Mouse (Mus musculus) heart, embryonic 12.5 days (tissue): ENCODE data around the gene Pcbp2. TPM values are rescaled to one million over a fixed set of nuclear protein-coding genes. Genes with fewer than 3 reads are reported as not detected.

Experiments
- ATAC-seq: fragments of 200-750 bp; cut with Nextera tagmentation; 2 replicates; pipeline ENCODE4 v1.8.0; 2017; ENCODE audit warnings: moderate TSS enrichment, moderate library complexity; ENCODE audit not compliant: insufficient number of reproducible peaks, low FRiP score
- H3K27ac ChIP-seq: fragments of 300-500 bp; sonication (generic); 2 replicates; pipeline ENCODE4 v1.5.1; 2016; ENCODE audit warnings: mild to moderate bottlenecking, moderate library complexity; ENCODE audit not compliant: poor library complexity, severe bottlenecking
- H3K27me3 ChIP-seq: fragments of 300-500 bp; sonication (generic); replicated peaks from 2 replicates; pipeline ENCODE4 v1.6.1; 2016; ENCODE audit warnings: mild to moderate bottlenecking, moderate library complexity
- H3K36me3 ChIP-seq: fragments of 300-500 bp; sonication (generic); 2 replicates; pipeline ENCODE4 v1.6.1; 2016; ENCODE audit warnings: mild to moderate bottlenecking, moderate library complexity
- H3K4me1 ChIP-seq: fragments of 300-500 bp; sonication (generic); replicated peaks from 2 replicates; pipeline ENCODE4 v1.6.1; 2016; ENCODE audit warnings: mild to moderate bottlenecking
- H3K4me2 ChIP-seq: fragments of 300-500 bp; sonication (generic); 2 replicates; pipeline ENCODE4 v1.6.1; 2016; ENCODE audit warnings: mild to moderate bottlenecking, moderate library complexity
- H3K4me3 ChIP-seq: fragments of 300-500 bp; sonication (generic); 2 replicates; pipeline ENCODE4 v1.5.1; 2016; ENCODE audit warnings: mild to moderate bottlenecking
- H3K9ac ChIP-seq: fragments of 300-500 bp; sonication (generic); 2 replicates; pipeline ENCODE4 v1.6.1; 2016; ENCODE audit warnings: mild to moderate bottlenecking, moderate library complexity
- H3K9me3 ChIP-seq: fragments of 300-500 bp; sonication (generic); replicated peaks from 2 replicates; pipeline ENCODE4 v1.6.1; 2016; ENCODE audit warnings: mild to moderate bottlenecking, moderate library complexity
- WGBS: fragments of 180-500 bp; shearing (Covaris S2); methylation state at CpG from one replicate; pipeline ENCODE4 v1.1.7; 2016; 5-methylcytosine and 5-hydroxymethylcytosine counted together
- polyA plus RNA-seq: library from polyadenylated mRNA; unstranded; fragments of >200 nt; fragmentation: Nextera tagmentation; extraction: Ambion mirVana; gene quantifications from 2 replicates; pipeline ENCODE4 v1.2.1, GENCODE M21; 2016

The Pcbp2 gene
- polyA plus RNA-seq, 1 experiment from 2014 or later = 134 TPM

DNA sequence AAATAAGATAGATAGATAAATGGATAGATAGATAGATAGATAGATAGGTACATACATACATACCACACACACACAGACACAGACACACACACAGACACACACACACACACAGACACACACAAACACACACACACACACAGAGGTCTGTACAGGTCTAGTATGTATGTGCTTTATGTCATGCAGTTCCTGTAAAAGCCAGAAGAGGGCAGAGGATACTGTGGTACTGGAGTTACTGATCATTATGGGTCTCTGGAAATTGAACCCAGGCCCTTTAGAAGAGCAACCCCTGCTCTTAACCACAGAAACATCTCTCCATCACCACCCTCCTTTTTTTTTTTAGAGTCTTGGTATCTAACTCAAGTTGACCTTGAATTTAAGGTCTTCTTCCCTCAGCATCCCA, 6.7 kb upstream of the Pcbp2 start:
- no peak for ATAC-seq
- Histone ChIP-seq H3K4me3 (no peak overlapping the region), H3K27ac (no peak overlapping the region), H3K36me3 (peaks cover 17% of the 10 kb centered on the region; the same call in 1 of the 2 replicates), H3K27me3 (no peaks in the 10 kb centered on the region), H3K9ac (no peak overlapping the region), H3K4me1 (peaks cover 19% of the 10 kb centered on the region), H3K9me3 (no peaks in the 10 kb centered on the region), H3K4me2 (no peak overlapping the region)

DNA sequence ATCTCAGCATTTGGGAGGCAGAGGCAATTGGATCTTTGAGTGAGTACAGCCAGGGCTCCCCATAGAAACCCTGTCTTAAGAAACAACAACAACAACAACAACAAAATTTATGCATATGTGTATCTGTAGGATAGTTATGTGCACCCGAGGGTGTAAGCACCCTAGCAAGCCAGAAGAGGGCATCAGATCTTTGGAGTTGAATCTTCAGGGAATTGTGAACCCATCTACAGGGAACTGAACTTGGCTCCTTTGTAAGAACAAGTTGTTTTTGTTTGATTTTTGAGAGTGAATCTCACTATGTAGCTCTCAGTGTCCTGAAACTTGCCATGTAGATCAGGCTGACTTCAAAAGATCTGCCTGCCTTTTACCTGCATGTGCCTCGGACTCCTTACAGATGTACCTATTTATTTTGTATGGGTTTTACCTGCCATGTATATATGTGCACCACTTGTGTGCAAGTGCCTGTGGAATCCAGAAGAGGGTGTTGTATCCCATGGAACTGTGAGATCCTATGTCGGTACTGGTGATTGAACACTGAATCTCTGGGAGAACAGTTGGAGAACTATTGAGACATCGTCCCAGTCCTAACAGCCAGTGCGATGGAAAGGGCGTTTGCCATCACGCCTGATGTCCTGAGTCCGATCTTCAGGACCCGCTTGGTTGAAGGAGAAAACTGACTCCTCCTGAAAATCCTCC, 1.5 kb upstream of the Pcbp2 start:
- no peak overlapping the region for H3K27ac ChIP-seq
- no peak overlapping the region for H3K4me2 ChIP-seq
- ATAC-seq = no peak
- no peaks in the 10 kb centered on the region for H3K27me3 ChIP-seq
- peaks cover 6% of the 10 kb centered on the region; the same call in 1 of the 2 replicates for H3K4me1 ChIP-seq
- H3K4me3 ChIP-seq = no peak overlapping the region
- no peaks in the 10 kb centered on the region for H3K9me3 ChIP-seq
- H3K36me3 ChIP-seq = peaks cover 4% of the 10 kb centered on the region; the same call in 1 of the 2 replicates
- H3K9ac ChIP-seq = no peak overlapping the region
- 90% methylated on average over 9 of the region's 9 CpGs for WGBS

DNA sequence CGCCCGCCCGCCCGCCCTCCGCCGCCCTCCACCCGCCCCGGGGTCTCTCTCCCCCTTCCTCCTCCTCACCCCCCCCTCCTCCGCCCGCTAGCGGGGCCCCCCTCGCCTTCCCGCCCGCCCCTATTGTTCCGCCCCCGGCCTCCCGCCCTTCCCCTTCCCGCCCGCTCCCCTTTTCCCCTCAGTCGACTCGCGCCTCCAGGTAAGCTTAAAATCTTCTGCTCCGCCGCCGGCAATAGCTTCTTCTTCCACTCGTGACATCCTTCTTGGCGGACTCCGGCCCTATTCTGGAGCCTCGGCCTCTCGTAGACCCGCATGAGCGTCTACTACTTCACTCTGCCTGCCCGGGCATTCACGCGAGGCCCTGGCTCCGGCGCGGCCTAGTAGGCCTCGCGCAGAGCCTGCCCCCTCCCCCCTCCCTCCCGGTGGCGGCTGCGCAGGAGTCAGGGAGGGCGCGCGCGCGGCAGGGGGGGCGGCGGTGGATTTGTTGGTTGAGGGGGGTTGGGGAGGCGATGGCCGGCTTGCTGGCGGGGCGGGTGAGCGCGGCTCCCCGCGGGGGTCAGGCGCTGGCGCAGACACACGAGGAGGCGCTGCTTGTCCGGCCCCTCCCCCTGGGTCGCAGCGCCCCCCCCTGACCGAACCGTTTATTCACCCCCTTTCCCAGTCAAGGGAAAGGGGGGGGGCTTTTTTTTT, 411 bp downstream of the Pcbp2 start:
- Histone ChIP-seq H3K4me1 (peaks cover 6% of the 10 kb centered on the region; the same call in 1 of the 2 replicates), H3K27me3 (no peaks in the 10 kb centered on the region), H3K9ac (peak overlapping the region; percentile 98), H3K4me3 (peak overlapping the region; percentile 81), H3K9me3 (no peaks in the 10 kb centered on the region), H3K27ac (peak overlapping the region; percentile 99), H3K4me2 (peak overlapping the region; percentile 62), H3K36me3 (peaks cover 22% of the 10 kb centered on the region)
- WGBS = 0% methylated on average over 25 of the region's 67 CpGs
- ATAC-seq = peak; percentile 75

DNA sequence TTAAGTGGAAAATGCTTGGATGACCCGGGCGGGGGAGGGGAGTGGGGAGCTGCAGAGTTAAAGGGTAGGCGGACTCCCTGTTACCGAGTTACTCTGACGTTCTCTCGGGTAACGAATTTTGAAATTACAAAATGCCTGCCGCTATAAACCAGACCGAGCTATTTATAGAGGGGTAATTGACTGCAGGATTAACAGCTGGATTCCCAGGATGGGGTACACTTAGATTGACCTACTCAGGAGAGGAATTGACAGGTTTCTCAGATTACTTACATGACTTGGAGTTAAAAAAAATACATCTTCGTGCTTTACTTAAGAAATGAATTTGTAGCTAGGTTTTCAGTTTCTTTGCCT, 931 bp downstream of the Pcbp2 start:
- ATAC-seq = no peak
- no peaks in the 10 kb centered on the region for H3K9me3 ChIP-seq
- H3K36me3 ChIP-seq = peaks cover 27% of the 10 kb centered on the region
- no peaks in the 10 kb centered on the region for H3K27me3 ChIP-seq
- peak overlapping the region; percentile 98 for H3K9ac ChIP-seq
- WGBS = 0% methylated on average over 10 of the region's 10 CpGs
- peak overlapping the region; percentile 62 for H3K4me2 ChIP-seq
- peaks cover 6% of the 10 kb centered on the region; the same call in 1 of the 2 replicates for H3K4me1 ChIP-seq
- peak overlapping the region; percentile 81 for H3K4me3 ChIP-seq
- H3K27ac ChIP-seq = peak overlapping the region; percentile 99

DNA sequence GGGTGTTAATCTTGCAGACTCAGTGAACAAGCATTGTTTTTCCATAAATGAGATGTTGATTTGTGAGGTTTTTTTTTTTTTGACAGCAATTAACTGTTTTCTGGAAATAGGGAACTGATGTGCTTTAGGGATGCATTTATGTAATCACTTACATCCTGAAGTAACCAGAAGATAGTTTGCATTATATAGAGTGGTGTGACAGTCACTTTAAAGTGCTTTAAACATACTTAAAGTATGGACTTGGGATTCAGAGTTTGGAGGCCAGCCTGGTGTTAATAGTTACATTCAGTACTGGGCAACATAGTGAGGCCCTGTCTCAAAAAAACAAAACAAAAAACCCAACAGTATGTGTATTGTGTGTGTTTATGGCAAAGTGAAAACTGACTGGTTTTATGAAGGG, 1.4 kb downstream of the Pcbp2 start:
- peaks cover 31% of the 10 kb centered on the region for H3K36me3 ChIP-seq
- H3K9ac ChIP-seq = peak overlapping the region; percentile 56
- peaks cover 6% of the 10 kb centered on the region; the same call in 1 of the 2 replicates for H3K4me1 ChIP-seq

DNA sequence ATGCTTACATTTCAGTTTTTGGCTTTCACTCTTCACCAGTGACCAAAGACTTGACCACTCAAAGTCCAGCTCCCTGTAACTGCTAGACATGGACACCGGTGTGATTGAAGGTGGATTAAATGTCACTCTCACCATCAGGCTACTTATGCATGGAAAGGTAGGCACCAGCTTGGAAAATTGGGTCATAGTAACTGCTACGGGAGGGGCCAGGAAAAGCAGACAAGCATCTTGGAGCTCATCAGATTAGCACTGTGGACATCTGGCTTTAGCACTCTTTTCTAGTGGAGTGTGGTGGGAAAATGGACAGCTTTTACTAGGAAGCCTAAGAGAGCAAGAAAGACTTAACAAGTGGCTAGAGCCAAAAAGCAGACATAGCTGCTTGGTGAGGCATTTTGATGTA, 2.9 kb downstream of the Pcbp2 start:
- 71% methylated on average over 2 of the region's 2 CpGs for WGBS
- Histone ChIP-seq H3K27ac (no peak overlapping the region), H3K36me3 (peaks cover 43% of the 10 kb centered on the region), H3K4me3 (no peak overlapping the region), H3K4me2 (peak overlapping the region; percentile 28; the same call in 1 of the 2 replicates), H3K27me3 (no peaks in the 10 kb centered on the region), H3K9ac (no peak overlapping the region), H3K4me1 (peaks cover 6% of the 10 kb centered on the region; the same call in 1 of the 2 replicates), H3K9me3 (no peaks in the 10 kb centered on the region)
- ATAC-seq = no peak

More for the DNA sequence above, 1.4 kb downstream of the Pcbp2 start:
- H3K27me3 ChIP-seq = no peaks in the 10 kb centered on the region
- H3K27ac ChIP-seq = no peak overlapping the region
- H3K4me2 ChIP-seq = peak overlapping the region; percentile 64
- H3K9me3 ChIP-seq = no peaks in the 10 kb centered on the region
- H3K4me3 ChIP-seq = peak overlapping the region; percentile 81
- ATAC-seq = no peak

DNA sequence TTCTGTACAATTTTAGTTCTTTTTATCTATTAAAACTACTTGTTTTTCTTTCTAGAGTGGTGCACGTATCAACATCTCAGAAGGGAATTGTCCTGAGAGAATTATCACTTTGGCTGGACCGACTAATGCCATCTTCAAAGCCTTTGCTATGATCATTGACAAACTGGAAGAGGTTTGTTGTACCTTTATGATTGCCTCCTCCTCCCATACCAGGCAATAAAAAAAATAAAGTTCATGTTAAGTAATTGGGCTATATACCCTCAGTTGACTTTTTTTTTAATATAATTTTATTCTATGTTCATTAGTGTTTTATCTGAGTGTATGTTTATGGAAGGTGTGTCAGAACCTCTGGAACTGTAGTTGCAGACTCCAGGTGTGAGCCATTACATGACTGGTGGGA, 4.2 kb downstream of the Pcbp2 start:
- H3K4me1 ChIP-seq = peaks cover 6% of the 10 kb centered on the region; the same call in 1 of the 2 replicates
- H3K4me3 ChIP-seq = no peak overlapping the region
- no peak for ATAC-seq
- 89% methylated on average over 2 of the region's 2 CpGs for WGBS
- H3K36me3 ChIP-seq = peaks cover 55% of the 10 kb centered on the region
- H3K4me2 ChIP-seq = no peak overlapping the region
- no peaks in the 10 kb centered on the region for H3K27me3 ChIP-seq
- H3K9ac ChIP-seq = no peak overlapping the region
- H3K27ac ChIP-seq = no peak overlapping the region
- H3K9me3 ChIP-seq = no peaks in the 10 kb centered on the region

DNA sequence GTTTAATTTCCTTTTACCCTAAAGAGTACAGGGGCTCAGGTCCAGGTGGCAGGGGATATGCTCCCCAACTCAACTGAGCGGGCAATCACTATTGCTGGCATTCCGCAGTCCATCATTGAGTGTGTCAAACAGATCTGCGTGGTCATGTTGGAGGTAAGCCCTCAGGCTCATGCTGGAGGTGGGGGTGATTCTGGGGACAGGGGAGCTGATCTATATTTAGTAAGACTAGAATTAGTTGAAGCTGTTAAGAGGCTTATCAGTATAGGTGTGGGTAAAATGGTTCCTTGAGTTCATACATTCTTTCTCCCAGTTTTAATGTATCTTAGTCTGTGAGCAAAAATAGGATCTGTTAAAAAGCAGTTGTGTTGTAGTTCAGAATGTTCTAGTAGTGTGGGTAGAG, 12.8 kb downstream of the Pcbp2 start:
- peaks cover 76% of the 10 kb centered on the region for H3K36me3 ChIP-seq
- 43% methylated on average over 3 of the region's 3 CpGs for WGBS
- peaks cover 15% of the 10 kb centered on the region for H3K4me1 ChIP-seq
- no peaks in the 10 kb centered on the region for H3K27me3 ChIP-seq
- H3K27ac ChIP-seq = peak overlapping the region; percentile 51
- H3K9me3 ChIP-seq = no peaks in the 10 kb centered on the region
- no peak overlapping the region for H3K4me3 ChIP-seq
- ATAC-seq = peak; percentile 48; the same call in 1 of the 2 replicates
- peak overlapping the region; percentile 40 for H3K4me2 ChIP-seq
- no peak overlapping the region for H3K9ac ChIP-seq

DNA sequence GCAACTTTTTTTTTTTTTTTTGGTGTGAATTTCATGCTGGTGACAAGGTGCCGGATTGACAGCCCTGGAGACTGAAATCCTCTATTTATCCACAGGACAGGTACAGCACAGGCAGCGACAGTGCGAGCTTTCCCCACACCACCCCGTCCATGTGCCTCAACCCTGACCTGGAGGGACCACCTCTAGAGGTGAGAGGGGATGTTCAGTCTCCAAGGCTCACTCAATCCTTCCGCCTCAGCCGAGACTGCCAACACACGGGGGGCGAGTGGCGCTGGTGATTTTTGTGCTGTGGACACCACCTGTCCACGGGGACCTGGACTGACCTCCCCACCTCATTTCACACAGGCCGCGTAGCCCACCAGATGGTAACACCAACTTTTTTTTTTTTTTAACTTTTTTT, 15.5 kb downstream of the Pcbp2 start:
- Histone ChIP-seq H3K9me3 (no peaks in the 10 kb centered on the region), H3K9ac (no peak overlapping the region), H3K4me1 (peaks cover 15% of the 10 kb centered on the region), H3K27ac (no peak overlapping the region), H3K27me3 (no peaks in the 10 kb centered on the region), H3K36me3 (peaks cover 74% of the 10 kb centered on the region), H3K4me3 (no peak overlapping the region), H3K4me2 (no peak overlapping the region)
- ATAC-seq = no peak
- 86% methylated on average over 12 of the region's 12 CpGs for WGBS

DNA sequence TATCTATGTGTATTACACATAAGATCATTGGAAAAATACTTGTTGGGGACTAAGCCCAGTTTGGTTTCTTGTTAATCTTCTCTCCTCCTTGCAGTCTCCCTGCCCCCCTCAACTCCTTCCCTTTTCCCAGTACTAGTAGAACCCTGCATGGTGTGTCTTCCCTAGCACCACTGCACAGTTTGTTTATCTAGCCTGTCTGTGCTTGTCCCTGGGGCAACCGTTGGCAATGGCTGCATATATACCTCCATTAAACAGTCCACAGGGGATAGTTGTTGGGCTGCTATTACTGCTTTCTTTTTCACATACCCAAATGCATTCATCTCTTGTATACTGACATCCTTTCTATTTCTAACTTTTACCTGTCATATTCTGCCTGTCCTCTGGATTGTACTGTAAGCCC, 17.3 kb downstream of the Pcbp2 start:
- no peak overlapping the region for H3K9ac ChIP-seq
- 75% methylated on average over 1 of the region's 1 CpGs for WGBS
- ATAC-seq = no peak
- H3K36me3 ChIP-seq = peaks cover 70% of the 10 kb centered on the region
- H3K9me3 ChIP-seq = no peaks in the 10 kb centered on the region
- peaks cover 15% of the 10 kb centered on the region for H3K4me1 ChIP-seq
- no peak overlapping the region for H3K4me3 ChIP-seq
- no peak overlapping the region for H3K4me2 ChIP-seq
- no peak overlapping the region for H3K27ac ChIP-seq
- no peaks in the 10 kb centered on the region for H3K27me3 ChIP-seq

DNA sequence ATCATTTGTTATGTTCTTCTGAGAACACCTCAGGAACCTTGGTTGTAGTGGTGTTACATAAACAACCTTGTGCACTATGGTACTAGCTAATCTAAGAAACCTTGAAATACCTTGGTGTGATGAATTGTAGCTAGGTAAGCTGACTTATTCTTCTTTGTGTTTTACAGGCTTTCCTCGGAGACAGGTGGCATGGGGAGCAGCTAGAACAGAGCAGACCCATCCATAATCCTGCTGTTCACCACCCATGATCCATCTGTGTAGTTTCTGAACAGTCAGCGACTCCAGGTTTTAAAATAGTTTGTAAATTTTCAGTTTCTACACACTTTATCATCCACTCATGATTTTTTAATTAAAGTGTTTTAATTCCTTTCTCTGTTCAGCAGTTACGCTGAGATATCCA, 28.0 kb downstream of the Pcbp2 start:
- Histone ChIP-seq H3K4me3 (no peak overlapping the region), H3K4me1 (no peaks in the 10 kb centered on the region), H3K27ac (no peak overlapping the region), H3K4me2 (no peak overlapping the region), H3K9me3 (no peaks in the 10 kb centered on the region), H3K9ac (no peak overlapping the region), H3K27me3 (no peaks in the 10 kb centered on the region), H3K36me3 (peaks cover 83% of the 10 kb centered on the region)
- WGBS = 89% methylated on average over 3 of the region's 3 CpGs
- no peak for ATAC-seq
